Mouse (Mus musculus) forebrain, embryonic 13.5 days (tissue): ENCODE data around the gene Atp2b4. TPM values are rescaled to one million over a fixed set of nuclear protein-coding genes. Genes with fewer than 3 reads are reported as not detected.

ENCODE experiments used
- ATAC-seq: fragments of 200-750 bp; cut with Nextera tagmentation; 2 replicates; pipeline ENCODE4 v1.8.0; 2017
- H3K27ac ChIP-seq: fragments of 300-500 bp; sonication (generic); 2 replicates; pipeline ENCODE4 v1.5.1; 2015; ENCODE audit warnings: inconsistent platforms, mild to moderate bottlenecking, moderate library complexity
- H3K27me3 ChIP-seq: fragments of 300-500 bp; sonication (generic); 2 replicates; pipeline ENCODE4 v1.6.1; 2015; ENCODE audit warnings: mild to moderate bottlenecking, inconsistent platforms
- H3K36me3 ChIP-seq: fragments of 300-500 bp; sonication (generic); 2 replicates; pipeline ENCODE4 v1.6.1; 2015; ENCODE audit warnings: mild to moderate bottlenecking, inconsistent platforms; ENCODE audit not compliant: poor library complexity, severe bottlenecking
- H3K4me1 ChIP-seq: fragments of 300-500 bp; sonication (generic); 2 replicates; pipeline ENCODE4 v1.6.1; 2015; ENCODE audit warnings: inconsistent platforms
- H3K4me2 ChIP-seq: fragments of 300-500 bp; sonication (generic); 2 replicates; pipeline ENCODE4 v1.6.1; 2015; ENCODE audit warnings: inconsistent platforms, mild to moderate bottlenecking, moderate library complexity
- H3K4me3 ChIP-seq: fragments of 300-500 bp; sonication (generic); 2 replicates; pipeline ENCODE4 v1.5.1; 2015; ENCODE audit warnings: mild to moderate bottlenecking, inconsistent platforms
- H3K9ac ChIP-seq: fragments of 300-500 bp; sonication (generic); 2 replicates; pipeline ENCODE4 v1.6.1; 2015; ENCODE audit warnings: mild to moderate bottlenecking, inconsistent platforms
- H3K9me3 ChIP-seq: fragments of 300-500 bp; sonication (generic); replicated peaks from 2 replicates; pipeline ENCODE4 v1.6.1; 2016; ENCODE audit warnings: inconsistent platforms
- WGBS: fragments of 180-500 bp; shearing (Covaris S2); methylation state at CpG from one replicate; pipeline ENCODE4 v1.1.7; 2015; 5-methylcytosine and 5-hydroxymethylcytosine counted together
- polyA plus RNA-seq: library from polyadenylated mRNA; unstranded; fragments of >200 nt; fragmentation: Nextera tagmentation; extraction: Ambion mirVana; gene quantifications from 2 replicates; pipeline ENCODE4 v1.2.1, GENCODE M21; 2015

Gene Atp2b4
- polyA plus RNA-seq, 1 experiment from 2014 or later, result 6.7 TPM

DNA sequence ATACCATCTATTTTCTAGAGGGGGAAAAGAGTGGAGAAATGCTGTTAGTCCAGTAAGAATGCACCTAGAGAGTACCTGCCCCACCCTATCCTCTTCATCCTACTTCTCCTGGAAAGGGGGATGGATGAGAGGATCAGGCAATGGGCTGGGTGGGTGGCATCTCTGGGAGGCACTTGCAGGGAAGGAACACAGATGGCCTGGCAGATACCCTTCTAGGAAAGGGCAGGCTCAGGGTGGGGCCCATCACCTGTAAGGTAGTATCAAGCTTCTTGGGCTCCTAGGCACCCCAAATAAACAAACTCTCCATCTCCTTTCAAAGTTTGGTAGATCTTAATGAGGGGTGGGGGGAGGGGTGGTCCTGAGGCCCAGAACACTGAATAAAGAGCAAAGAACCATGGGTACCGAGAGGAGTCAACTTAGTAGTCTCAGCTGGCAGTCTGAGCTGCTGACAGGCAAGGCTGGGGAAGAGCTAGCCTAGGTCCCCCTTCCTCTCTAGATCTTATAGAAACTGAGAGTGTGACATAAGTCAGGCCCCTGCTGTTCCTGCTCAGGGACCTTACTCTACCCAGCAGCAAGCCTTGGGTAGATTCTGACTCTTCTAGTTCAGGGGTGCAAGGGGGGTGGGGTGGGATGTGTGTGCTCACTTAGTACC is 3.4 kb downstream of the Atp2b4 start:
- Histone ChIP-seq H3K27ac (no peak overlapping the region), H3K4me3 (no peak overlapping the region), H3K9ac (no peak overlapping the region), H3K36me3 (no peaks in the 10 kb centered on the region), H3K27me3 (peaks cover 18% of the 10 kb centered on the region), H3K9me3 (no peaks in the 10 kb centered on the region), H3K4me1 (peaks cover 37% of the 10 kb centered on the region), H3K4me2 (no peak overlapping the region)
- no peak for ATAC-seq
- 33% methylated on average over 1 of the region's 1 CpGs for WGBS

DNA sequence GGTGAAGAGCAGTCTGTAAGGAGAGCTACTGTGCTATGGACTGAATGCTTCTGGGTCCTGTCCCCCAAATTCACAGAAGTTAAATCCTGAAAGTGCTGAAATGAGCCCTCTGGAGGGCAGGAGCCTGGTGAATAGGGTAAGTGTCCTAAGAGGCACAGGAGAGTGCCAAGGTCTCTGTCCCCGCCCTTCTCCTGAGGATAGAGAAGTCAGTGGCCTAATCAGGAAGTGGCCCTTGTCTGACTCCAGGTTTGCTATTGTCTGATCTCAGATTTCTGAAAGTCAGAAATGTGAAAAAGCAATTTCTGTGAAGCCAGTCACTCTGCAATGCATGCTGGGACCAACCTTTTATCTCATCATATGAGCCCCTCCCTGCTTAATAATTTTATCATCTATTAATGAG is 7.2 kb downstream of the Atp2b4 start:
- WGBS, result 42% methylated on average over 1 of the region's 1 CpGs

DNA sequence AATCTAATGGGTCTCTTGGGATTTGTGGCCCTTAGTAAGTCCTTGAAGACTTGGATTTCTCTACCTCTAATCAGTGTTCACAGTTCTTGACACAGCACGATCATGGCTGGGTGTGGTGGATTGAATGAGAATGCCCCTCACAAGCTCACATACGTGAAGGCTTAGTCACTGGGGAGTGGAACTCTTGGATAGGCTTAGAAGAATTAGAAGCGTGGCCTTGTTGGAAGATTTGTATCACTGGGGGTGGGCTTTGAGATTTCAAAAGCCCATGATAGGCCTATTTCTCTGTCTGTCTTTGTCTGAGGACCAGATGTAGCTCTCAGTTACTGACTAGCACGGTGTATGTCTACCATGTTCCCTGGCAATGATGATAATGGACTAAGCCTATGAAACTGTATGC is 10.8 kb downstream of the Atp2b4 start:
- H3K4me3 ChIP-seq, result no peak overlapping the region
- no peak overlapping the region for H3K4me2 ChIP-seq
- no peaks in the 10 kb centered on the region for H3K36me3 ChIP-seq
- no peaks in the 10 kb centered on the region for H3K9me3 ChIP-seq
- ATAC-seq, result no peak
- no peak overlapping the region for H3K9ac ChIP-seq
- no peaks in the 10 kb centered on the region for H3K27me3 ChIP-seq
- H3K4me1 ChIP-seq, result peaks cover 7% of the 10 kb centered on the region; the same call in 1 of the 2 replicates
- WGBS, result 90% methylated on average over 4 of the region's 4 CpGs
- no peak overlapping the region for H3K27ac ChIP-seq

More for the DNA sequence above, 7.2 kb downstream of the Atp2b4 start:
- H3K27me3 ChIP-seq, result 0 out of 2 replicates have a peak, but pooled peaks cover 6% of the 10 kb centered on the region
- H3K9me3 ChIP-seq, result no peaks in the 10 kb centered on the region
- H3K4me3 ChIP-seq, result no peak overlapping the region
- no peak overlapping the region for H3K4me2 ChIP-seq
- H3K27ac ChIP-seq, result no peak overlapping the region
- H3K9ac ChIP-seq, result no peak overlapping the region
- peaks cover 14% of the 10 kb centered on the region for H3K4me1 ChIP-seq
- ATAC-seq, result no peak
- no peaks in the 10 kb centered on the region for H3K36me3 ChIP-seq

DNA sequence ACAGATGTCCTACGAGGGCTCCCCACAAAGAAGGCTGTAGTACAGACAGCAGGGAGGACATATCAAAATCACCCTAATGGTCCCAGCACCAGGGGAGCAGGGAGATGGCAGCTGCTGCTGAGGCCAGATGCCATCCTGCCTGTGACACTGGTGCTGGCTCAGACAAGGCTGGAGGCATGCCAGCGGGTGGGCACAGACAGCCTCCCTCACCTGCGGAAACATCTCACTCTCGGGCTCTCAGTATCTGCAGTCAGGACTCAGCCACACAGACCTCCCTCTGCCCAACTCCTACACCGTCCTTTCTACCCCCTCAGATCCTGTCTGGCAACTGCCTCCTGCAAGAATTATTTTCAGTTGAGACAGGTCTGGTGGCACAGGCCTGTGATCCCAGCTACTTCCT is 12.0 kb downstream of the Atp2b4 start:
- Histone ChIP-seq H3K36me3 (no peaks in the 10 kb centered on the region), H3K4me1 (peaks cover 7% of the 10 kb centered on the region; the same call in 1 of the 2 replicates), H3K4me3 (no peak overlapping the region), H3K27ac (no peak overlapping the region), H3K27me3 (no peaks in the 10 kb centered on the region), H3K9me3 (no peaks in the 10 kb centered on the region), H3K4me2 (no peak overlapping the region), H3K9ac (no peak overlapping the region; the same call in 1 of the 2 replicates)
- no peak for ATAC-seq
- WGBS, result 68% methylated on average over 5 of the region's 5 CpGs

DNA sequence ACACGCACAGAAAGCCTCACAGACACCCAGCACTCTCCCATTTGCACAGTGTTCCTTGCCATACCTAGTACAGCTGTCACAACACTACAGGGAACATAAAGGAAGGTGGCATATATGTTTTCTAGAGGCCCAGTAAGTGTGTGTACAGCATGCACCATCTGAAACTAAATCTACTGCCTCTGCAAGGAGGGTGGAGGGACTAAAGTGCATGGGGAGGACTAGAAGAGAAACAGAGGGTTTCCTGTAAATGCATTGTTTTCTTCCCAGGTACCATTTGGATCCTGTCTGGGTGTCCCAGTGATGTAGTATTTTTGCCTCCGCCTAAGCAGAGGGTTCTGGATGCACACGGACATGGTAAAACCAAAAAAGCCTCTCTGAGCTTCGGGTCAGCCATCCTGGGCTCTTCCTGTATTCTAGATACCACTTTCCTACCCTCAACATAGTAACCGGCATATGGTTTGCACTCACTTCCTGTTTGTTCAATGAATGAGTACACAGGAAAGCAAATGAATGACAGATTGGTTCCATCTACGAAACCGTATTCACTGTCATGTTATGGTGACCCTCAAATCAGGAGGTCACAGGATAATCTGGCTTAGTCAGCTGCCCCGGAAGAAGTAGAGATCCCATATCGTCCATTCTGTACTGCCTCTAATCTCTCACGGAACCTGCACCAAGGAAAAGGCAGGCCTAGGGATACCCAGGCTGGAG is 13.2 kb downstream of the Atp2b4 start:
- Histone ChIP-seq H3K4me1 (peaks cover 7% of the 10 kb centered on the region; the same call in 1 of the 2 replicates), H3K27ac (no peak overlapping the region), H3K36me3 (no peaks in the 10 kb centered on the region), H3K4me2 (no peak overlapping the region), H3K9ac (no peak overlapping the region), H3K4me3 (no peak overlapping the region), H3K9me3 (no peaks in the 10 kb centered on the region), H3K27me3 (no peaks in the 10 kb centered on the region)
- no peak for ATAC-seq
- 86% methylated on average over 10 of the region's 10 CpGs for WGBS

DNA sequence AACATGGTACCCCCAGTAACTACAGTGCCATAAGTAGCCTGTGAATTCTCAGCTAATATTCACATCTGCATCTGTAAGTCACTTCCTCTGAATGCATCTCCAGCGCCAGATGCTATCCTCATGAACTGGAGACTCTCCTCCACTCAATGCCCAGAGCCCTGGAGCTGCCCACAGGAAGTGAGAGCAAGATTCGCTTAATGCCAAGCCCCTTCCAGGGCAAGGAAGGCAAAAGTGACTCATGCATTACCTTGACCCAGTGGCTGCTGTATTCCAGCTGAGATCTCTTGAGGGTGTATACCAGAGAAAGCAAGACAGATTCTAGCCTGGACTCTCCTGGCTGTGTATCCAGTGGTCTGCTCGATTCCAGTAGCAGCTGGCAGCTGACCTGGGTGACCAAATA is 16.2 kb downstream of the Atp2b4 start:
- Histone ChIP-seq H3K27me3 (no peaks in the 10 kb centered on the region), H3K27ac (no peak overlapping the region), H3K36me3 (no peaks in the 10 kb centered on the region), H3K9me3 (no peaks in the 10 kb centered on the region), H3K4me3 (no peak overlapping the region), H3K4me1 (peaks cover 7% of the 10 kb centered on the region; the same call in 1 of the 2 replicates), H3K4me2 (no peak overlapping the region), H3K9ac (no peak overlapping the region)
- 87% methylated on average over 3 of the region's 3 CpGs for WGBS
- ATAC-seq, result no peak

DNA sequence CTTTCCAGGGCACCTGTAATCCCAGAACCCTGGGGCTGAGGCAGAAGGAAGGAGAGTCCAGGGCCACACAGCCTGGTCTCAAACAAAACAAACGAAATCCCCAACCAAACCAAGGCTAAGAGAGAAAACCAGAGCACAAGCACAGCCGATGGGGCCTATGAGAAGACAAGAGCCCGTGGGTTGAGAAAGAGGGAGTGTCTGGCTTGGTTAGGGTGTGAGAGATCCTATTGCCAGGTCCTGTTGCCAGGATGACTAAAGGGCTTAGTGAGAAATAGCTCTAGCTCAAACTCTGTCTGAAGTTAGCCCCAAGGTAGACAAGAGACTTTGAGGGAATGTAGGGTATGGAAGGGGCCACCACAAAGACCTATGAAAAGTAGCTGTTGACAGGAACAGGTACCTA is 19.3 kb downstream of the Atp2b4 start:
- WGBS, result 68% methylated on average over 3 of the region's 3 CpGs
- no peak for ATAC-seq
- H3K36me3 ChIP-seq, result no peaks in the 10 kb centered on the region
- H3K9ac ChIP-seq, result no peak overlapping the region
- no peak overlapping the region for H3K4me2 ChIP-seq
- no peak overlapping the region for H3K27ac ChIP-seq
- H3K27me3 ChIP-seq, result no peaks in the 10 kb centered on the region
- H3K4me1 ChIP-seq, result no peaks in the 10 kb centered on the region
- no peaks in the 10 kb centered on the region for H3K9me3 ChIP-seq
- no peak overlapping the region for H3K4me3 ChIP-seq

DNA sequence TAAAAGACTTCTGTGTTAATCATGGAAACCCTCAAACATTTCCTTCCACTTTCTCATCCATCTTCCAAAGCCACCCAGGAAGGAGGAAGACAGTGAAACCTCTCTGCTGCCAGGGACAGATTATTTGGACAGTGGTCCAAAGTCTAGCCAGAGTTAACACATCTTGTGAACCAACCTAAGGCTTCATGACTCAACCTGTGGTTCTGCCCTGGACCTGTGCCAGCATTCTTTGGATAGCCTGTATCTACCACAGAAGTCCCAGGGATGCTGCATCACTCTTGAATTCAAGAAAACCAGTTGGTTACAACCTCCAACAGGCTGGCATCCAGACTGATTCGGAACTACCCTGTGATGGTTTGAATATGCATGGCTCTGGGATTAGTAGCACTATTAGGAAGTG is 21.8 kb downstream of the Atp2b4 start:
- H3K4me1 ChIP-seq, result no peaks in the 10 kb centered on the region
- no peak for ATAC-seq
- WGBS, result 91% methylated on average over 1 of the region's 1 CpGs
- H3K9ac ChIP-seq, result no peak overlapping the region
- no peak overlapping the region for H3K4me3 ChIP-seq
- no peaks in the 10 kb centered on the region for H3K9me3 ChIP-seq
- H3K4me2 ChIP-seq, result no peak overlapping the region
- no peaks in the 10 kb centered on the region for H3K27me3 ChIP-seq
- no peak overlapping the region for H3K27ac ChIP-seq
- no peaks in the 10 kb centered on the region for H3K36me3 ChIP-seq

DNA sequence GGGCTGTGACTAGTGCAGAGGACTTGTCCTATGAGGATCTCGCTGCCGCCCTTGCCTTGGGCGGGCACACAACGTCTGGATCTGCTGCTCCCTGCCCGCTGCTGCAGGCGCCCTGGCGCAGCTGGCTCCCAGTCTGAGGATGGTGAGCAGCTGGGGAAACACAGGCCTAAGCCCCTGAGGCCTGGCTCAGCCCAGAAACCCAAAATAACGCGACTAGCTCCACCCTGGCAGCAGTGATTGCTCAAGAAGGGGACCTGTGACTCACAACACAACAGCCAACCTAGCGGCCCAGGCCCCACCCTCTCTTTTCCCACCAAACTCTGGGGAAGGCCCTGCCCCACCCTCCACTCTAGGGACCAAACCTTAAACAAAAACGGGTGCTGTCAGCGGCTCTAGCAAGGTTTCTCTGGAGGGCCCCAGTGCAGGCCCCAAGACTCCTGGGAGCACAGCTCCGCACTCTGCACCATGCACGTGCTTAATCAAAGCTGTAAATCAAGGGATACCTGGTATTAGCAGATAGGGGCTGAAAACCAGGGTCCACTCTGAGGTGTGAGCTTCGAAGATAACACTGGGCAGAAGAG is 23.1 kb downstream of the Atp2b4 start:
- Histone ChIP-seq H3K36me3 (no peaks in the 10 kb centered on the region), H3K4me3 (no peak overlapping the region), H3K4me2 (no peak overlapping the region), H3K27me3 (no peaks in the 10 kb centered on the region), H3K27ac (no peak overlapping the region), H3K4me1 (no peaks in the 10 kb centered on the region), H3K9ac (no peak overlapping the region), H3K9me3 (no peaks in the 10 kb centered on the region)
- WGBS, result 81% methylated on average over 15 of the region's 15 CpGs
- no peak for ATAC-seq

DNA sequence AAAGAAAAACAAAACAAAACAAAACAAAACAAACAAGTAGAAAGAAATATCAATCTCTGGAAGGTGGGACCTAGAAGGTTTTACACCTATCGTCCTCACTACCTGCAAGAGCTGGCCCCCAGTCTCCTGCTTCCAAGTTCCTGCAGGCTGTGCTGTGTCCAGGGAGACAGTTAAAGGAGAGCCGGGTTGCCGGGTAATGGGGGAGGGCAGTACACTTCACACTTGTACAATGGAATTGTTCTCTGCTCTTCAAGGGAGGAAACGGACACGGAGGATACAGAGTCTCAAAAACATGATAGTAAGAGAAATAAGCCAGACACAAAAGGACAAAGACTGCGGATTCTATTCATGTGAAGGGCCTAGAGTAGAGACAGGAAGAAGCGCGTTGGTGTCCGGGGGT is 28.3 kb downstream of the Atp2b4 start:
- Histone ChIP-seq H3K9me3 (no peaks in the 10 kb centered on the region), H3K27ac (no peak overlapping the region), H3K4me2 (no peak overlapping the region), H3K36me3 (no peaks in the 10 kb centered on the region), H3K27me3 (no peaks in the 10 kb centered on the region), H3K4me1 (no peaks in the 10 kb centered on the region), H3K4me3 (no peak overlapping the region), H3K9ac (no peak overlapping the region)
- 63% methylated on average over 9 of the region's 9 CpGs for WGBS
- no peak for ATAC-seq

DNA sequence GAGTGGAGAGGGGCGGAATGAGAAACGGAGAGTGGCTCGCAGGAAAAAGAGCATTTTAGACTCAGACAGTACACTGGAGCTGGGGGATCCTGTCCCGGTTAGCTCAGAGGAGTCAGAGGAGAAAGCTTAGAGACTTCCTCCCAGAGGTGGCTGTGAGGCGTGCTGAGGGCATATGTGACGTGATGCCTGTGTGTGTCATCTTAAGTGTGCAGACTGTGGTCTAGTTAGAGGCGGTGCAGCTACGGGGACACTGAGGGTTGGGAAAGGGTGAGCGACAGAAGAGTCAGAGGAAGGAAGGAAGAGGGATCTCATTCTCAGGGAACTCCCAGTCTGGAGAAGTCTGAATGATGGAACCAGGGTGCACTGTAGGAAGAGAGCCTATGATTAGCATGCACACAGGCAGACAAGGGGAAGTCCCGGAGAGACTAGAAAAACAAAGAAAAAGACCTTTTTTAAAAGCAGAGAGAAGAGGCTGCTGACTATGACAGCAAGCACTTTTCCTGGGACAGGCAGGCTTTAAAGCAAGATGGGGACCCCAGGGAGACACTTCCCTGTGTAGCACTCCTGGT is 28.9 kb downstream of the Atp2b4 start:
- ATAC-seq, result no peak
- H3K4me2 ChIP-seq, result no peak overlapping the region
- no peak overlapping the region for H3K4me3 ChIP-seq
- H3K9me3 ChIP-seq, result no peaks in the 10 kb centered on the region
- no peaks in the 10 kb centered on the region for H3K27me3 ChIP-seq
- no peak overlapping the region for H3K9ac ChIP-seq
- no peaks in the 10 kb centered on the region for H3K36me3 ChIP-seq
- 0 out of 2 replicates have a peak overlapping the region, but pooled peaks have one; percentile 31 for H3K27ac ChIP-seq
- 0 out of 2 replicates have a peak, but pooled peaks cover 3% of the 10 kb centered on the region for H3K4me1 ChIP-seq
- WGBS, result 82% methylated on average over 10 of the region's 10 CpGs

DNA sequence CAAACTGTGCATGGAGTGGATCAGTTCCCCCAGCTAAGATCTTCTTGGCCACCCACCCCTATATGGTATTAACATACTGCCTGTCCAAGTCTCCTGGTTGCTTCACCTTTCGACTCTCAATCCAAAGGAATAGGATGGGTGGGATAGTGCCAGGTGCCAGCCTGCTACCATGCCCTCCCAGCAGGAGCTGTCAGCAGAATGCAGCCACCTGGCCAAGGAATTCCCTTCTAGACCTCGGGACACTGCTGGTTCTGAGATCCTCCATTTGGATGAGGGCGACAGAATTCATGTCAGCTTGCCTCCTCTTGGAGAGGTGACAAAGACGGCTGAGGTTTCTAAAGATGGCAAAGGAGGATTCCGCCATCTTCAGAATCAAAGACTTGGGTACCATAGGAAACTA is 32.8 kb downstream of the Atp2b4 start:
- 93% methylated on average over 5 of the region's 5 CpGs for WGBS
- Histone ChIP-seq H3K27me3 (peaks cover 5% of the 10 kb centered on the region; the same call in 1 of the 2 replicates), H3K36me3 (no peaks in the 10 kb centered on the region), H3K9me3 (no peaks in the 10 kb centered on the region), H3K9ac (no peak overlapping the region), H3K4me1 (0 out of 2 replicates have a peak, but pooled peaks cover 4% of the 10 kb centered on the region), H3K4me2 (no peak overlapping the region), H3K27ac (no peak overlapping the region), H3K4me3 (no peak overlapping the region)
- no peak for ATAC-seq
